Mouse (Mus musculus): ENCODE measurements at regions not wholly inside any gene's neighbourhood (a gene's known extent, or its start where the extent isn't known, plus 50 kb on each side); places are given as distances from the start of the nearest gene placed in this dataset.

DNA sequence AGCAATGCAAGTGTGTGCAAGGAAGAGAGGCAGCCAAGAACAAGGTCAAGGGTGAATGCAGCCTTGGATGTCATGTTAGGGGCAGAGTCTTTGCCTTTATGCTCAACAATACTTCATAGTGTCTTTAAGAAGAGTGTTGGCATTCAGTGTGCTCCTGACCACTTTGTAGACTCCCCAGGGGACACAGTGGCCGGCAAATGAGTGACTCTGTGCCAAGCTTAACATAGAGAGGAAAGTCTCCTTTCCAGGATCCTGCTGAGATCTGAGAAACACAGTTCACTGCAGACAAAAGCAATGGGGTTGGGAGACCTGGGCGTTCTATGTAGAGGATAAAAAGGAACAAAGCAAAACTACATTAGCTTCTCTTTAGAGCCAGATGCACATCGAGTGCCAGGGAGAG, 259.2 kb downstream of the Maf start:
- ATAC-seq (replicated peaks; ENCODE audit: low FRiP score, low read depth) (no peak), DNase-seq (ENCODE audit: low spot score) (no peak)
- Histone ChIP-seq H3K4me3 (replicated peaks; ENCODE audit: low read depth, low read length) (no peak overlapping the region), H3K27ac (no peak overlapping the region), H3K27me3 (ENCODE audit: insufficient read depth, low read length) (no peaks in the 10 kb centered on the region), H3K9me3 (replicated peaks; ENCODE audit: low read length) (no peaks in the 10 kb centered on the region), H3K36me3 (ENCODE audit: insufficient read depth, low read length) (no peaks in the 10 kb centered on the region), H3K9ac (ENCODE audit: low read depth, low read length) (no peak overlapping the region), H3K4me2 (ENCODE audit: low read length) (no peak overlapping the region), H3K4me1 (replicated peaks; ENCODE audit: insufficient read depth, low read length) (no peaks in the 10 kb centered on the region)
- 80% methylated on average over 3 of the region's 3 CpGs for WGBS
- TF ChIP-seq CTCF (IDR thresholded peaks at IDR 0.05; ENCODE audit: low read depth): no peak

GRCm38 (mm10) chr8:115444519-115444918, 263.1 kb downstream of the Maf start:
- no peak overlapping the region for H3K4me2 ChIP-seq (ENCODE audit: low read length)
- no peak for ATAC-seq (replicated peaks; ENCODE audit: low FRiP score, low read depth)

DNA sequence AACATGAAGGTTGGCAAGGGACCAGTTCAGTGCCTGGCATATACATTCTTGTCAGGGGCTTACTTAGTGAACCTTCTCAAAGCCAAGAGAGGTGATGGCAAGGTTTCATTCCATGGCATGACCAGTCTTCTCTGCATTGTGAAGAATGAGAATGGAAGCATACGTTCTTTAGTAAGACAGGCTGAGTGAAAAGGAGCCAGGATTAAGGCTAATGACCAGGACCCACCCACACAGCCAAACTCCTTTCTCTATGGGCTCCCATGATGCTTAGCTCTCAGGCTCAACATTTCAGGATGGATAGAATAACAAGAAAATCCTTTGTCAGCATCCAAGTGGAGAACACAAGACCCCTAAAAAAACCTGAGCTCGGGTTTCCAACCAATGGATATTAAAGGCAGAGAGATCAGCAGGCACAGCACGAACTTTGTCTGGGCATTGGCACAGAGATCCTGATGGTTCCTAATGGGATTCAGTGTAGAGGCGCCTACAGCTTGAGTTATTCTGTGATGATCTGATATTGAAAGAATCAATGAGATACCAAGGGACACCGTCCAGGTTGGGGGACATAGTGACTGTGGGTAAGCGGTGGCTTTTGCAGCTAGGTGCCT, 265.5 kb downstream of the Maf start:
- no peak overlapping the region for H3K9ac ChIP-seq (ENCODE audit: low read depth, low read length)
- DNase-seq (ENCODE audit: low spot score) (no peak), ATAC-seq (replicated peaks; ENCODE audit: low FRiP score, low read depth) (no peak)
- TF ChIP-seq CTCF (IDR thresholded peaks at IDR 0.05; ENCODE audit: low read depth): no peak
- no peak overlapping the region for H3K4me3 ChIP-seq (replicated peaks; ENCODE audit: low read depth, low read length)
- no peaks in the 10 kb centered on the region for H3K4me1 ChIP-seq (replicated peaks; ENCODE audit: insufficient read depth, low read length)
- no peaks in the 10 kb centered on the region for H3K36me3 ChIP-seq (ENCODE audit: insufficient read depth, low read length)
- no peak overlapping the region for H3K4me2 ChIP-seq (ENCODE audit: low read length)
- 69% methylated on average over 6 of the region's 6 CpGs for WGBS
- H3K9me3 ChIP-seq (replicated peaks; ENCODE audit: low read length): no peaks in the 10 kb centered on the region
- H3K27ac ChIP-seq: no peak overlapping the region
- H3K27me3 ChIP-seq (ENCODE audit: insufficient read depth, low read length): no peaks in the 10 kb centered on the region

More at GRCm38 (mm10) chr8:115444519-115444918, 263.1 kb downstream of the Maf start:
- Histone ChIP-seq H3K9ac (ENCODE audit: low read depth, low read length) (no peak overlapping the region), H3K27ac (no peak overlapping the region), H3K27me3 (ENCODE audit: insufficient read depth, low read length) (no peaks in the 10 kb centered on the region), H3K36me3 (ENCODE audit: insufficient read depth, low read length) (no peaks in the 10 kb centered on the region), H3K9me3 (replicated peaks; ENCODE audit: low read length) (no peaks in the 10 kb centered on the region), H3K4me1 (replicated peaks; ENCODE audit: insufficient read depth, low read length) (no peaks in the 10 kb centered on the region), H3K4me3 (replicated peaks; ENCODE audit: low read depth, low read length) (no peak overlapping the region)
- no peak for DNase-seq (ENCODE audit: low spot score)
- TF ChIP-seq CTCF (IDR thresholded peaks at IDR 0.05; ENCODE audit: low read depth): no peak
- WGBS: 92% methylated on average over 5 of the region's 5 CpGs

DNA sequence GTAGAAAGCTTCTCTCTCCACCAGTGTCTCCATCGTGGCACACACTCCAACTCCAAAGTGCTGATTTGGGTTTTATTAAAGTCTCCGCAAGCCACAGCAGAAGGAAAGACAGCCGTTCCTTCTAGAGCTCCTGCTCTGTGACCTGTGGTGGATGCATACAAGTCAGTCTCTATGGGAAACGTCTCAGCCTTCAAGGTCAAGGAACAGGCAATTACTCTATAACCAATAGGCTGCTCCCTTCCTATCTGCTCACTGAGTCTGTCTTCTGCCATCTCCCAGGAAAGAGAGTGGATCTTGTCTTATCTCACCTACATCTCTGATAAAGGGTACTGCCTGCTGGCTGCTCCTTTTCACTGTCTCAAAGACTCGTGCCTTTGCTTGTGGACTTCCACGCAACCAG, 266.3 kb downstream of the Maf start:
- no peak overlapping the region for H3K4me3 ChIP-seq (replicated peaks; ENCODE audit: low read depth, low read length)
- H3K4me2 ChIP-seq (ENCODE audit: low read length): no peak overlapping the region
- H3K36me3 ChIP-seq (ENCODE audit: insufficient read depth, low read length): no peaks in the 10 kb centered on the region
- TF ChIP-seq CTCF (IDR thresholded peaks at IDR 0.05; ENCODE audit: low read depth): no peak
- H3K4me1 ChIP-seq (replicated peaks; ENCODE audit: insufficient read depth, low read length): no peaks in the 10 kb centered on the region
- no peak overlapping the region for H3K27ac ChIP-seq
- DNase-seq (ENCODE audit: low spot score) (no peak), ATAC-seq (replicated peaks; ENCODE audit: low FRiP score, low read depth) (no peak)
- 68% methylated on average over 6 of the region's 6 CpGs for WGBS
- no peaks in the 10 kb centered on the region for H3K27me3 ChIP-seq (ENCODE audit: insufficient read depth, low read length)
- H3K9me3 ChIP-seq (replicated peaks; ENCODE audit: low read length): no peaks in the 10 kb centered on the region
- no peak overlapping the region for H3K9ac ChIP-seq (ENCODE audit: low read depth, low read length)

- no peaks in the 10 kb centered on the region for H3K9me3 ChIP-seq (replicated peaks; ENCODE audit: low read length)
- DNase-seq (ENCODE audit: low spot score) (no peak), ATAC-seq (replicated peaks; ENCODE audit: low FRiP score, low read depth) (no peak)
- 88% methylated on average over 3 of the region's 3 CpGs for WGBS
- H3K36me3 ChIP-seq (ENCODE audit: insufficient read depth, low read length): no peaks in the 10 kb centered on the region
- H3K4me1 ChIP-seq (replicated peaks; ENCODE audit: insufficient read depth, low read length): no peaks in the 10 kb centered on the region
- H3K9ac ChIP-seq (ENCODE audit: low read depth, low read length): no peak overlapping the region
- H3K27ac ChIP-seq: no peak overlapping the region
- no peaks in the 10 kb centered on the region for H3K27me3 ChIP-seq (ENCODE audit: insufficient read depth, low read length)
- no peak overlapping the region for H3K4me3 ChIP-seq (replicated peaks; ENCODE audit: low read depth, low read length)
- TF ChIP-seq CTCF (IDR thresholded peaks at IDR 0.05; ENCODE audit: low read depth): no peak
- H3K4me2 ChIP-seq (ENCODE audit: low read length): no peak overlapping the region
These were observed 267.4 kb downstream of the Maf start for GRCm38 (mm10) chr8:115440151-115440550.

GRCm38 (mm10) chr8:115439512-115439911, 268.1 kb downstream of the Maf start:
- 79% methylated on average over 5 of the region's 5 CpGs for WGBS

DNA sequence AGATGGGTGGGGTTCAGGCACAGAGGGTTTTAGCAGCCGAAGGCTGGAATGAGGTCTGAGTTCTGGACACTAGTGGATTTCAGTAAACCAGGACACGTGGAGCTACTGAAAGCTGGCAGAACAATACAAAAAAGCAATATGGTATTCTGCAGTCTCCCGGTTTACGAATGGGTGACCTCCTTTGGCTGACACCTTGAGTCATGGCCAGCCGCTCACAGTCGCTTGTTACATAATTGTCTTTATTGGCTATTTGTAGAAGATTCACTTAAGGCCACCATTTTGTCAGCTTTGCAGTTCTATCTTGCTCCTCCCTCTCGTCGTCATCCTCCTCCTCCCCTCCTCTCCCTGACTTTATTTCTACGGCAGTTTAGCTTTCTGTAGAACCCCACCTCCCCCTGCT, 269.6 kb downstream of the Maf start:
- no peak for TF ChIP-seq CTCF (IDR thresholded peaks at IDR 0.05; ENCODE audit: low read depth)
- H3K4me3 ChIP-seq (replicated peaks; ENCODE audit: low read depth, low read length): no peak overlapping the region
- WGBS: 70% methylated on average over 9 of the region's 9 CpGs
- no peaks in the 10 kb centered on the region for H3K36me3 ChIP-seq (ENCODE audit: insufficient read depth, low read length)
- no peak for DNase-seq (ENCODE audit: low spot score)
- H3K4me1 ChIP-seq (replicated peaks; ENCODE audit: insufficient read depth, low read length): no peaks in the 10 kb centered on the region
- H3K9ac ChIP-seq (ENCODE audit: low read depth, low read length): no peak overlapping the region
- no peak overlapping the region for H3K27ac ChIP-seq
- no peak for ATAC-seq (replicated peaks; ENCODE audit: low FRiP score, low read depth)
- H3K27me3 ChIP-seq (ENCODE audit: insufficient read depth, low read length): no peaks in the 10 kb centered on the region
- no peak overlapping the region for H3K4me2 ChIP-seq (ENCODE audit: low read length)
- no peaks in the 10 kb centered on the region for H3K9me3 ChIP-seq (replicated peaks; ENCODE audit: low read length)

More at GRCm38 (mm10) chr8:115439512-115439911, 268.1 kb downstream of the Maf start:
- H3K9me3 ChIP-seq (replicated peaks; ENCODE audit: low read length): no peaks in the 10 kb centered on the region
- TF ChIP-seq CTCF (IDR thresholded peaks at IDR 0.05; ENCODE audit: low read depth): no peak
- H3K9ac ChIP-seq (ENCODE audit: low read depth, low read length): no peak overlapping the region
- H3K27me3 ChIP-seq (ENCODE audit: insufficient read depth, low read length): no peaks in the 10 kb centered on the region
- no peak overlapping the region for H3K27ac ChIP-seq
- H3K4me1 ChIP-seq (replicated peaks; ENCODE audit: insufficient read depth, low read length): no peaks in the 10 kb centered on the region
- no peak overlapping the region for H3K4me2 ChIP-seq (ENCODE audit: low read length)
- no peak for DNase-seq (ENCODE audit: low spot score)
- H3K36me3 ChIP-seq (ENCODE audit: insufficient read depth, low read length): no peaks in the 10 kb centered on the region
- H3K4me3 ChIP-seq (replicated peaks; ENCODE audit: low read depth, low read length): no peak overlapping the region
- ATAC-seq (replicated peaks; ENCODE audit: low FRiP score, low read depth): no peak
